Mouse (Mus musculus) embryo, embryonic 9.5 days (tissue): Measurements from ENCODE around the gene Pgm1.

Experiments
- DNase-seq: peaks from one replicate; pipeline ENCODE4 v3.0.0-alpha.2; 2017; ENCODE audit errors: extremely low spot score

Gene Pgm1

GRCm38 (mm10) chr4:99957186-99957585 is 28.0 kb downstream of the Pgm1 start:
- no peak for DNase-seq

GRCm38 (mm10) chr4:99958084-99958815 is 29.0 kb downstream of the Pgm1 start:
- no peak for DNase-seq

- DNase-seq, result no peak
Measured at GRCm38 (mm10) chr4:99959308-99959707, 30.1 kb downstream of the Pgm1 start.

- peak; percentile 43 for DNase-seq
Measured at GRCm38 (mm10) chr4:99966555-99966954, 37.3 kb downstream of the Pgm1 start.

- peak; percentile 20 for DNase-seq
Measured at GRCm38 (mm10) chr4:99969328-99969727, 40.1 kb downstream of the Pgm1 start.

- no peak for DNase-seq
Measured at GRCm38 (mm10) chr4:99970097-99970496, 40.9 kb downstream of the Pgm1 start.

GRCm38 (mm10) chr4:99972886-99973285 is 43.7 kb downstream of the Pgm1 start:
- DNase-seq, result no peak

- DNase-seq, result no peak
Measured at GRCm38 (mm10) chr4:99973931-99974330, 44.7 kb downstream of the Pgm1 start.

GRCm38 (mm10) chr4:99974375-99974774 is 45.2 kb downstream of the Pgm1 start:
- no peak for DNase-seq

GRCm38 (mm10) chr4:99979326-99979725 is 50.1 kb downstream of the Pgm1 start:
- DNase-seq, result no peak

GRCm38 (mm10) chr4:99981216-99981615 is 52.0 kb downstream of the Pgm1 start:
- no peak for DNase-seq

GRCm38 (mm10) chr4:99983652-99984368 is 54.6 kb downstream of the Pgm1 start:
- DNase-seq, result peak; percentile 28

GRCm38 (mm10) chr4:99984369-99984752 is 55.1 kb downstream of the Pgm1 start:
- DNase-seq, result no peak

GRCm38 (mm10) chr4:99985086-99985485 is 55.9 kb downstream of the Pgm1 start:
- DNase-seq, result no peak

GRCm38 (mm10) chr4:99985631-99986030 is 56.4 kb downstream of the Pgm1 start:
- DNase-seq, result no peak

- DNase-seq, result no peak
Measured at GRCm38 (mm10) chr4:99986609-99987008, 57.4 kb downstream of the Pgm1 start.

GRCm38 (mm10) chr4:99988771-99989170 is 59.6 kb downstream of the Pgm1 start:
- DNase-seq, result no peak

- DNase-seq, result no peak
Measured at GRCm38 (mm10) chr4:100000971-100001370, 71.8 kb downstream of the Pgm1 start.

GRCm38 (mm10) chr4:100001806-100002205 is 72.6 kb downstream of the Pgm1 start:
- DNase-seq, result no peak

- no peak for DNase-seq
Measured at GRCm38 (mm10) chr4:100007721-100008120, 78.5 kb downstream of the Pgm1 start.

GRCm38 (mm10) chr4:100008371-100009090 is 79.3 kb downstream of the Pgm1 start:
- peak; percentile 75 for DNase-seq

GRCm38 (mm10) chr4:100009211-100009678 is 80.0 kb downstream of the Pgm1 start:
- peak; percentile 11 for DNase-seq
